Mouse (Mus musculus): ENCODE data around the gene Sike1.

DNA sequence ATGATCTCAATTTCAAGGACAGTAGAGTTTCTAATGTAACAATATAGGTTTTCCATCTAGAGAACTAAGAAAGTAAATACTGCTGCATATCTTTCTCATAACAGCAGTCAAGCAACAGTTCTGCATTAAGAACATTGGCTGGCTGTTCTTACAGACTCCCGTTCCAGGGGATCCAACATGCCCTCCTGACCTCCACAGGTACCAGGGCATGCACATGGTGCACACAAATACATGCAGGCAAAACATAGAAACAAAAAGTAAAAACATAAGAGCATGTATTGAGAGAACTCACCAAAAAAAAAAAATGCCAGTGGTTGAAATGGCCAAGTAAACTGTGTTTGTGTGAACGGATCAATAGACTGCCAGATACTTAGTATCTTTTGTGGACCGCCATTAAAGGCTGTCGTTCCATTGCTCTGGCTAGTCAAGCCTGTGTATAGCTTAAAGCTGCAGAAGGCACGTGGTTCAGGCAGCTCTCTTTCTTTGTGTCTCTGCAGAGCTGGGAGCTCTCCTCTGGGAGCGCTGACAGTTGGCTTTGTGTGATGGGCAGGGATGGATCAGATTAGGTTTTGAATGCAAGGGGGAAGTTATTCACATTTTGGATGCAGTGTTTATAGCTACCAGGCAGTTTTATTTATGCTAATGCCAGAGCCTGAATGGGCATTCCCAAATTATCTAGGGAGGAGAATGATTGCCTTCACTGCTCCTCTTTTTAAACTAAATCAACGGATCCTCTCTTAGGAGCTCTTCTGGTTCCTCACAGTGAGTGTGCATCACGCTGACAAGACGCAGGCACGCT lies 15.8 kb upstream of the Sike1 start:
- TF ChIP-seq CTCF (IDR thresholded peaks at IDR 0.05 in 2 of 3, conservative IDR thresholded peaks at IDR 0.05 in 1 of 3; ENCODE audit: control insufficient read depth in 1 of 3, insufficient read depth in 1 of 3, low read depth in 2 of 3, low read length in 3 of 3, poor library complexity in 1 of 3, severe bottlenecking in 1 of 3) (no peak), GATA1 (IDR thresholded peaks at IDR 0.05; ENCODE audit: low read depth, low read length) (no peak), ZNF384 (IDR thresholded peaks at IDR 0.05; ENCODE audit: low read depth, low read length) (no peak), KAT2A (conservative IDR thresholded peaks at IDR 0.05; ENCODE audit: low read depth, low read length) (no peak), POLR2A (IDR thresholded peaks at IDR 0.05; ENCODE audit: control insufficient read depth in 1 of 2, insufficient read depth in 1 of 2, low read depth in 1 of 2, low read length in 2 of 2, poor library complexity in 1 of 2) (no peak), MYB (IDR thresholded peaks at IDR 0.05; ENCODE audit: low read depth, low read length) (no peak), SIN3A (IDR thresholded peaks at IDR 0.05; ENCODE audit: low read length) (no peak)

Measured in MEL (cell line).